Mouse (Mus musculus) bone marrow macrophage, adult 2 months (primary cell): ENCODE data around the gene Kcnj12.

ENCODE experiments used
- CTCF ChIP-seq: IDR thresholded peaks from 2 replicates; pipeline ENCODE4 v1.5.1; 2012; ENCODE audit warnings: low read depth, mild to moderate bottlenecking, low read length, moderate library complexity
- POLR2A ChIP-seq: IDR thresholded peaks from 2 replicates; pipeline ENCODE4 v1.6.1; 2012; ENCODE audit warnings: mild to moderate bottlenecking, low read depth, low read length, borderline replicate concordance

GRCm38 (mm10) chr11:61069645-61070044 is 47.3 kb downstream of the Kcnj12 start:
- TF ChIP-seq CTCF = no peak
- TF ChIP-seq POLR2A = no peak
